Mouse (Mus musculus): ENCODE measurements around the gene Opcml.

DNA sequence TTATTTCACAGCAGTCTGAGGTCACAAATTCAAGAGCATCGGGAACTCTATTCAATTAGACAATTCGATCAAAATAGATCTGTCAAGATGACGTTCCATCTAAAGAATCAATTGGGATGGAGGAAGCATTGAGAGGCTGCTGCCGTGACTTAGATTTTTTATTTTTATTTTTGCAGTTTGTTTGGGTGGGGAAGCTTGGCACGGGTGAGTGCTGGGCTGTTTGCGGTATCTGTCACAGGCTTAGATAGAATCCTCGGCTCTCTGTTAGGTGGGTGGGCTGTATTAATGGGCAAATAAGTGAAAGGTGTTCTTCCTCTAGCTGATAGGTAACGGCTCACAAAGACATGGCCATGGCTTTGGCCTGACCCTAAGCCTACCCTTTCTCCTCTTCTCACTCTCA is 654.4 kb downstream of the Opcml start:
- TF ChIP-seq CTCF (IDR thresholded peaks at IDR 0.05; ENCODE audit: low read depth, low read length) (no peak), POLR2A (IDR thresholded peaks at IDR 0.05; ENCODE audit: insufficient read depth, low read length) (no peak), EP300 (IDR thresholded peaks at IDR 0.05; ENCODE audit: insufficient read depth, low read depth, low read length) (no peak)

Data from ES-Bruce4 (cell line).